Mouse (Mus musculus) v-Abl transformed pro-B cells (cell line): ENCODE data around the gene Cyp2c40.
"Not testable (repeated sequence)": the region's sequence is repeated elsewhere in the genome, so short reads cannot be mapped to it uniquely, and the experiment has no call there.

Source experiments
- in situ Hi-C, 2 experiments: fragments of 400-800 bp; cut with MboI; formaldehyde crosslinking; loops; one replicate each; pipeline ENCODE4 v1.15.1; 2025; ENCODE audit not compliant: unreplicated experiment in 2 of 2

Gene Cyp2c40

DNA sequence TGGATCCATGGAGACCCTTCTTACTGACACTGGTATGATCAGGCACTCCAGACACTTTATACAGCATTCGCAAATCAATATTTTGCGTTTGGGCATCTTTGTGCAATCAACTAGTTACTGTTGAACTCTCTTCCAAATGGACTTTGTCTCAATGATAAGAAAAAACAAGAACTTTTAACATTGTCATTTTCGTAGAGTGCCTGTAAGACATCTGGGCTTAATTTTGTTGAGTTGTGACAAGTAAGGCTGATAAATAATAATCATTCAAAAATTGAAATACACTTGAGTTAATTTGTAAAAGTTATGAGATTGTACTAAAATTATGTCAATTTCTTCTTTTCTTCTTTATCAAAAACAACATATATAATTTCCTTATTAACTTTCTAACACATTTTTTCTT, at the start of gene Cyp2c40:
Gene Cyp2c40, minus strand, starts transcription at position 101 of the 400 bp plus-strand sequence.
- in situ Hi-C loops: not testable (repeated sequence)

DNA sequence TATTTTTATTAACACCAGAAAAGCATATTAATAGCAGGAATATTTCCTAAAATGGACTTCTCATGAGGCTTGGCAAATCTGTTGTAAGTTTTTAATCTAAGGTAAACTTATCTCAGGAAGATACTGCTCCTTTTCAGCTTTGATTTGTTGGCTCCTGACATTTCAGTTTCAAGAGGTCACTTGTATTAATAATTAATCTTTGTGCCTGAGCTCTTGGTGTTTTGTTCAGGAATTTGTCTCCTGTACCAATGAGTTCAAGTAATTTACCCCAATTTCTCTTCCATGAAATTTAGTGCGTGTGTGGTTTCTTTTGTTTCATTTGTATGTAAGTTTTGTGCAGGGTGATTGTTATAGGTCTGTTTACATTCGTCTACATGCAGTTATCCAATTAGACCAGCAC, 8.3 kb upstream of the Cyp2c40 start:
- in situ Hi-C loops: not testable (repeated sequence)

DNA sequence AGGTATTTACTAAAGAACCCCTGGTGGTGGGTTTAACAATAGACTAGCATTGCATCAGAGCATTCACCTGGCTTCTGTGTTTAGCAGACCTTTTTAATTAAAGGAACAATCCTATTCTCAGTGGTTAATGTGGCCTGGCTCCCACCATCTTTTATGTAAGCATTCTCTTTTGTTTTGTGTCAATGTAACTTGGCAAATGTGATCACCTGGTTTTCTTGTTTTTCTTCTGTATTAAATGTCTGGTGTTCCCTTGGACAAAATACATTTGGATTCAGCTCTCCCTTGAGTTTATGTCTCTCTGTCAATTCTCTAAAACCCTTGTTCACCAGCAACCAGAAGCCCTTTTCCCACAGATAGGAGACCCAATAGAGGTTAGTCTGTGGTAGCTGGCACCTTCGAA, 3.8 kb upstream of the Cyp2c40 start:
- in situ Hi-C loops: not testable (repeated sequence)

DNA sequence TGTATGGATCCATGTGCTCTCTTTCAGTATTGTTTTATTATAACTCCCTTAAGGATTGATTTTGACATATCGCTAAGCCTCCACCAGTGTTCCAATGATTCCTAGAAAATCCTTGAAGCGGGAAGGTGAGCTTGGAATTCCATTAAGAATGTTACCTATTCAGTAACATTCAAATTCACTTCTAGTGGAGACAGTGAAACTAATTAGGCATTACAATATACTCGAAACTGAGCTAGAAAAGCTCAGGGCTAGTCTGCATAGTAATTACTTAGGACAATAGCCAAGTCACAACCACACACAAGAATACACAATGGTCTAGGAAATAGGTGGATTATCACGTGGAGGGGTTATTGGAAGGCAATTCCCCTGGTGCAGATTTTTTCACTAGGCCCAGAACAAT, 3.4 kb upstream of the Cyp2c40 start:
- in situ Hi-C loops: not testable (repeated sequence)

DNA sequence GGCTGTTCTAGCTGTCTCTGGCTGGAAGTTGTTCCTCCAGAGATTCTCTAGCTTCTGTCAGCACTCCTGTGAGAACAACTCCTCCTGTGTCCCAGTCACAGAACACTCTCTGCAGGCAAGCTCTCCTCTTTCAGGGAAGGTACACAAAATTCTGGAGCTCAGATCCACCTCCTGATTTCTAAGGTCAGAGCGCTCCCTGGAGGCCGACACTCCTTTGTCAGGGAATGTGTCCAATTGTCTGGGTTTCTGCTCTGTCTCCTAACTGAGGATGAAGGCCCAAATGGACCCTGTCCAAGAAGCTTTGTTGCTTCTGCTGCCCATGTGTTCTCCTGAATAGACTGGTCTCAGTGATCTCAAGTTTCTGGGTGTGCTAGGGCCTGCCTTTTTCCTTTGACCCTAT, 27.2 kb downstream of the Cyp2c40 start:
- in situ Hi-C loops: not testable (repeated sequence)

DNA sequence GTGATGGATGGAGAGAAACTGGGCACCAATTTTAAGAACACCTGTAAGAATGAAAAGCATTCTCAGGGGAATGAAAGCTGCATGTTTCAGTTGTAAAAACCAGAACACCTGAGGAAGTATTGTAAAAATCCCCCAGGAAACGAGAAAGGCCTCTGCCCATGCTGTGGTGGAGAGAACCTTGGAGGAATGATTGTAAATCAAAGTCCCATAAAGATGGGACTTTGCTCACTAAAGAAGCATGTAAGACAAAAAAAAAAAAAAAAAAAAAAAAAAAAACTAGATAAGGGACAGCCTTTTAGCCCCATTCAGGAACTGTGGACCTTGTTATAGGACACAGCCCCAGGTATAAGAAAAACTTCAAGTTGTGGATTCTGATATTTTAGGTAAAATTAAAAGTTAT, 67.3 kb downstream of the Cyp2c40 start:
- in situ Hi-C loops: no loop called here

DNA sequence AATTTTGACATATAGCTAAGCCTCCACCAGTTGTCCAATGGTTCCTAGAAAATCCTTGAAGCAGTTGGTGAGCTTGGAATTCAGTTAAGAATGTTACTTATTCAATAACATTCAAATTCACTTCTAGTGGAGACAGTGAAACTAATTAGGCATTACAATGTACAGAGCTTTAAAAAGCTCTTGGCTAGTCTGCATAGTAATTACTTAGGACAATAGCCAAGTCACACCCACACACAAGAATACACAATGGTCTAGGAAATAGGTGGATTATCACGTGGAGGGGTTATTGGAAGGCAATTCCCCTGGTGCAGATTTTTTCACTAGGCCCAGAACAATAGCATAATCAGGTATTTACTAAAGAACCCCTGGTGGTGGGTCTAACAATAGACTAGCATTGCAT, 68.3 kb downstream of the Cyp2c40 start:
- in situ Hi-C loops: not testable (repeated sequence)

DNA sequence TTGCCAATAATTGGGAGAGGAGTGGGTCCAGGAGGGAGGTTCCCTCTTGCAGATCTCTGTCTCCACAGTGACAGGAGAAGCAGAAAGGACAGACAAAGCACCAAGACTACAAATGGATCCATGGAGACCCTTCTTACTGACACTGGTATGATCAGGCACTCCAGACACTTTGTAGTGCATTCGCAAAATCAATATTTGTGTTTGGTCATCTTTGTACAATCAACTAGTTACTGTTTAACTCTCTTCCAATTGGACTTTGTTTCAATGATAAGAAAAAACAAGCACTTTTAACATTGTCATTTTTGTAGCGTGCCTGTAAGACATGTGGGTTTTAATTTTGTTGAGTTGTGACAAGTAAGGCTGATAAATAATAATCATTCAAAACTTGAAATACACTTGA, 71.7 kb downstream of the Cyp2c40 start, which contains the start of gene Cyp2c68:
Gene Cyp2c68, minus strand, starts transcription at position 135 of the 400 bp plus-strand sequence.
- in situ Hi-C loops: no loop called here
